Mouse (Mus musculus) neural tube, embryonic 15.5 days (tissue): Measurements from ENCODE around the gene Ccdc9b. TPM values are rescaled to one million over a fixed set of nuclear protein-coding genes. Genes with fewer than 3 reads are reported as not detected.
A peak's percentile ranks its signal among the peaks of the same experiment; 100 is the strongest.

Source experiments
- ATAC-seq: fragments of 200-750 bp; cut with Nextera tagmentation; 2 replicates; pipeline ENCODE4 v1.8.0; 2017; ENCODE audit warnings: mild to moderate bottlenecking, moderate TSS enrichment, moderate library complexity; ENCODE audit not compliant: low FRiP score
- H3K27ac ChIP-seq: fragments of 300-500 bp; sonication (generic); replicated peaks from 2 replicates; pipeline ENCODE4 v1.5.1; 2015; ENCODE audit warnings: mild to moderate bottlenecking, inconsistent platforms
- H3K27me3 ChIP-seq: fragments of 300-500 bp; sonication (generic); replicated peaks from 2 replicates; pipeline ENCODE4 v1.6.1; 2015; ENCODE audit warnings: inconsistent platforms
- H3K36me3 ChIP-seq: fragments of 300-500 bp; sonication (generic); 2 replicates; pipeline ENCODE4 v1.6.1; 2015; ENCODE audit warnings: inconsistent platforms
- H3K4me1 ChIP-seq: fragments of 300-500 bp; sonication (generic); 2 replicates; pipeline ENCODE4 v1.6.1; 2015; ENCODE audit warnings: inconsistent platforms
- H3K4me2 ChIP-seq: fragments of 300-500 bp; sonication (generic); 2 replicates; pipeline ENCODE4 v1.6.1; 2015; ENCODE audit warnings: inconsistent platforms, mild to moderate bottlenecking, moderate library complexity
- H3K4me3 ChIP-seq: fragments of 300-500 bp; sonication (generic); replicated peaks from 2 replicates; pipeline ENCODE4 v1.5.1; 2015; ENCODE audit warnings: mild to moderate bottlenecking, inconsistent platforms
- H3K9ac ChIP-seq: fragments of 300-500 bp; sonication (generic); replicated peaks from 2 replicates; pipeline ENCODE4 v1.6.1; 2015; ENCODE audit warnings: mild to moderate bottlenecking, inconsistent platforms
- H3K9me3 ChIP-seq: fragments of 300-500 bp; sonication (generic); replicated peaks from 2 replicates; pipeline ENCODE4 v1.6.1; 2016; ENCODE audit warnings: inconsistent platforms
- WGBS: fragments of 180-500 bp; shearing (Covaris S2); methylation state at CpG from one replicate; pipeline ENCODE4 v1.1.7; 2015; ENCODE audit warnings: mixed read lengths; 5-methylcytosine and 5-hydroxymethylcytosine counted together
- polyA plus RNA-seq: library from polyadenylated mRNA; unstranded; fragments of >200 nt; fragmentation: Nextera tagmentation; extraction: Ambion mirVana; gene quantifications from 2 replicates; pipeline ENCODE4 v1.2.1, GENCODE M21; 2015

The Ccdc9b gene
- polyA plus RNA-seq, 1 experiment from 2014 or later: 1.2 TPM

DNA sequence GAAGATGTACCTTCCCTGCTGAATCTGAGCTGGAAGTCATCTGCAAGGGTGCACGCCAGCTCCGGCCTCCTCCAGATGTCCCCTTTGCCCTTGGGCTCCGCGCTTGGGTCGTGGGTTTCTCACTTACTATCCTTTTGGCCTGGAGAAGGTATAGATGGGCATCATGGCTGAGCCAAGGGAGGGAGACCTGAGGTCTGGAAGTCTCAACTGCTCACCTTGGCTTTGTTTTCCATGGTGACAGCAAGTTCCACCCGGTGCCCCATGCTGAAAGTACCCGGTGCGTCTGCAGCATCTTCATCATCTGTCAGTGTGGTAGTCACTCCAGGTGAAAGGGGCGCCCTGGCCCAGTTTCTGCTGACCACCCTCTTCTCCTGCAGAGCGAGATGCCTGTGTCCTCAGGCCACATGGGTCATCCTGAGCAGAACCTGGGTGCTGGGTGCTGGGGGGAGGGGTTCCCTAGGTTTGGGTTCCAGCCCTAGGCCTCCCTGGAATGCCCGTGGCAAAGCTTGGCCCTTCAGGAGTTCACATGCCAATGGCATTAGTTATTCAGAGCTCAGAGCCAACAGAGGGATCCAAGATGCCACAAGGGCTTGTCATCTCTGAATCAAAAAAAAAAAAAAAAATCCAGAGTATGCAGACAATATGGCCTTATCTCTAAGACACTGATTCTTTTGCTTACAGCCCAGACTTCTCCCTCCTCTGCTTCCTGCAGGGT lies 2.0 kb downstream of the Ccdc9b start:
- 86% methylated on average over 11 of the region's 11 CpGs for WGBS
- no peak overlapping the region for H3K27ac ChIP-seq
- no peak overlapping the region for H3K4me2 ChIP-seq
- no peaks in the 10 kb centered on the region for H3K9me3 ChIP-seq
- H3K4me3 ChIP-seq: no peak overlapping the region
- no peaks in the 10 kb centered on the region for H3K36me3 ChIP-seq
- no peak overlapping the region for H3K9ac ChIP-seq
- no peak for ATAC-seq
- H3K27me3 ChIP-seq: no peaks in the 10 kb centered on the region; the same call in 1 of the 2 replicates
- peaks cover 41% of the 10 kb centered on the region for H3K4me1 ChIP-seq

DNA sequence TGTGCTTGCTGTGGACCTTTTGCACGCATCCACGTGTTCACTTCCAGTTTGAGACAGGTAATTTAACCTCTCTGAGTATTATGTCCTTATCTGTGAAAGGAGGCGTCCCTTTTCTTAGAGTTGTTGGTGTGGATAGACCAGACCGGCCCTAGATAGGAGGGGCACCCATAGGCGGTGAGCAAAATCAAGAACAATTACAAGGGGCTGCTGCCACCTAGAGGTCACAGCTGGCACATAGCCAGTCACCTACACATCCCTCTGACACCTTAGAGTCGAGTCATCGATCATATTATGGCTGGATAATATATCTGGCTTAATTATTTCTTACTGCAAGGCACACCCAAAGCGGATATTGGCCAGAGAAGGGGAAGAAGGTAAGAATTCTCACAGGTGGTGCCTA lies 2.6 kb downstream of the Ccdc9b start:
- H3K27ac ChIP-seq: no peak overlapping the region
- peak overlapping the region; percentile 19; the same call in 1 of the 2 replicates for H3K4me2 ChIP-seq
- no peaks in the 10 kb centered on the region for H3K36me3 ChIP-seq
- no peaks in the 10 kb centered on the region; the same call in 1 of the 2 replicates for H3K27me3 ChIP-seq
- H3K4me3 ChIP-seq: no peak overlapping the region
- whole genome bisulfite sequencing: 7% methylated on average over 8 of the region's 8 CpGs
- no peaks in the 10 kb centered on the region for H3K9me3 ChIP-seq
- peak; percentile 59; the same call in 1 of the 2 replicates for ATAC-seq
- H3K9ac ChIP-seq: no peak overlapping the region
- H3K4me1 ChIP-seq: peaks cover 41% of the 10 kb centered on the region

DNA sequence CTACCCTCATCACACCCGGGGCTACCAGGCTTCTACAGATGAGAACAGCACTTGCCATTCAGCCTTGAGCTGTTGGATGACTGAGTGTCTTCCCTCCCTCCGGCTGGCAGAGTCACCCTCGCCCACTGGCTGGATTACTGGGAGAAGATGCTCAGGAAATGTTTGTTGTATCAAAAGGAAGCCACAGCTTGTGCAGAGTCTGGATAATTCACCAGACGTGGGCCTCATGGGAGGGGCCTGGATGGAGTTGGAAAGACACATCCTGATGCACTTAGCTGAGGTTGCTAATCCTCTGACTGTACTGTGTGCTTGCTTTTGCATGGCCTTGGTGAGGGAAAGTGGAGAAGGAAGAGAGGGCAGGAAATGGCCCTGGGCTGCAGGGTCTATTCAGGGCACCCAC lies 6.4 kb downstream of the Ccdc9b start:
- Histone ChIP-seq H3K27ac (no peak overlapping the region), H3K9ac (no peak overlapping the region), H3K27me3 (no peaks in the 10 kb centered on the region; the same call in 1 of the 2 replicates), H3K36me3 (no peaks in the 10 kb centered on the region), H3K4me1 (peaks cover 16% of the 10 kb centered on the region), H3K9me3 (no peaks in the 10 kb centered on the region), H3K4me3 (no peak overlapping the region), H3K4me2 (no peak overlapping the region)
- no peak for ATAC-seq
- WGBS: 87% methylated on average over 4 of the region's 4 CpGs

DNA sequence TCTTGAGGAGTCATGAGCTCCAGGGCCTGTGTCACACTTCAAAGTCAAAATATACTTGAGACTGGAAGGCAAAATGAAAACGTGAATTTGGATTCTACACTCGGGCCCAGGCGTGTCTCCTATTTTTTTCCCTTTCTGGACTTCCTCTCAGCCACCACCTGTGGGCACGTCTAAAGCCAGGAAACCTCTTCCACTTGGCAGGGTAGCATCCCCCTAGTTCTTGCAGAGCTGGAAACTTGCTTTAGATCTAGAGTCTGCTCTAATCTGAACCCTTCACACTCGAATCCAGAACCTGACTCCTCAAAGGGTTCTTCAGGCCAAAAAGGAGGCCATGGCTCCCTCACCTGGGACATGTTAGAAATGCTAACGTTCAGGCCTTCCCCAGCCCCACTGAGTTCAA lies 7.1 kb downstream of the Ccdc9b start:
- Histone ChIP-seq H3K27ac (no peak overlapping the region), H3K4me2 (no peak overlapping the region), H3K9ac (no peak overlapping the region), H3K4me3 (no peak overlapping the region), H3K27me3 (no peaks in the 10 kb centered on the region; the same call in 1 of the 2 replicates), H3K9me3 (no peaks in the 10 kb centered on the region), H3K36me3 (no peaks in the 10 kb centered on the region; the same call in 1 of the 2 replicates), H3K4me1 (peaks cover 12% of the 10 kb centered on the region)
- ATAC-seq: no peak
- 85% methylated on average over 6 of the region's 6 CpGs for WGBS

DNA sequence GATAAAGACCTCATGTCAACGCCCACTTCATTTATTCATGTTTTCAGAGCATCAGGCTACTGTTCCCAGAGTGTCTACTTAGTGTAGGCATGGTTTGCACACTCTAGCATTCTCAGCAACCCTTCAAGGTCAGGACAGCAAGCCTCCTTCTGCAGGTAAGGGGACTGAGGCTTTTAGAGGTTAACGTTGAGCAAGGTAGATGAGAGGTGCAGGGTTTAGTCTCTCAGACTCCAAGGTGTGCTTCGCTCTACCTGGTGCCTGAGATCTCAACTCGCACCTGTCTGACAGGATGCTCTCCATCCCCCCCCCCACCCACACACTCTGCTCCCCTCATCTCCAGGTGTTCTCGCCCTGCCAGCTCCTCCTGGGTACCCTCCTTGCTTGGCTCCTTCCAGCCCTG lies 8.3 kb downstream of the Ccdc9b start:
- Histone ChIP-seq H3K9ac (no peak overlapping the region), H3K27ac (no peak overlapping the region), H3K4me1 (peaks cover 20% of the 10 kb centered on the region), H3K4me3 (no peak overlapping the region), H3K36me3 (no peaks in the 10 kb centered on the region; the same call in 1 of the 2 replicates), H3K9me3 (no peaks in the 10 kb centered on the region), H3K4me2 (no peak overlapping the region), H3K27me3 (no peaks in the 10 kb centered on the region)
- WGBS: 86% methylated on average over 5 of the region's 5 CpGs
- ATAC-seq: no peak

DNA sequence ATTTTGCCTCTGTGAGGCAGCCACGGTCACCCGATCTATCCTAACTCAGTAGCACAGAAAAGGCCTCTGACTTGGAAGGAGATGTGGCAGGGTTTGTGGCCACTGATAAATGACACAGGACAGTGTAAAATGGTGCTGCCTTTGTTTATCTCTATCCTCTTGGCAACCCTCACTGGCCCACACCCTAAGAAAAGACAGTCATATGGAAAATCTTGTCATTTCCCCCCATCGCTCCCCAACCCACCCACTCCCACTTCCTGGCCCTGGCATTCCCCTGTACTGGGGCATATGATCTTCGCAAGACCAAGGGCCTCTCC lies 9.7 kb downstream of the Ccdc9b start:
- WGBS: 71% methylated on average over 4 of the region's 4 CpGs
- ATAC-seq: no peak

DNA sequence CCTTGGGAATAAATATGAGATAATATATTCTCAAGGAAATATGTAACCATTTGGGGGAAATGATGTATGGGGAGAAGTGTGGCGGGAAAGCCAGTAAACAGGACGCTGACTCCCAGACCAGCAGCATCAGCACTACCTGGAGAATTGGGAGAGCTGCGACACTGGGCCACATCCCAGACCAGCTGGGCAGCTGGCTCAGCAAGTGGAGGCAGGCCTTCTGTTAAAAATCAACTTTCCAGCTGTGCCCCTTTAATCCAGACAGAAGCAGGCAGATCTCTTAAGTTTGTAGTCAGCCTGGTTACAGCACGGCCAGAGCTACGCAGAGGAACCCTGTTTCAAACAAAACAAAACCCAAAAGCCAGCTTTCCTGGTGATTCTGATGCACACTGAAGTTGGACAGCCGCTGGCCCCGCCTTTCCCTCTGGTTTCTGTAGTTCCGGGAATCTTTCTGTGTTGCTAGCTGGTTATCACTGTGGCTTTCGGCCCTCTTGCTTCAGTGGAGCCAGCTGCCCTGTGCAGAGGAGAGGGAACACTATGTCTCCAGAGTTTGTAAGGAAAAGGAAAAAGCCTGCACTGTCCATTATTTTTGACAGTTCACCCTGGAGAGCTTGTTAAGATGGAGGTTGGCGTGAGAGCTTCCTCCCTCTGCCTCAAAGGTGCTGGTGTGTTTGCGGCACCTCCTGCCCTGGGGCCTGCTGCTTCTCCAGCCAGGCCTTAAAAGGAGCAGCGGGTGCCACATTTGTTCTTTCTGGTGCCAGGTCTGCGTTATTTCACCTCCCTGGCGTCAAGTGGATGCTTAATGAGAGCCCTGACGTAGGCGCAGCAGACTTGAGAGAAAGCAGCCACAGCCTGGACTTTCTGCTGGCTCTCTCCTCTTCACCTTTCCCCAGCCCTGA lies 10.3 kb downstream of the Ccdc9b start:
- Histone ChIP-seq H3K4me1 (peaks cover 39% of the 10 kb centered on the region), H3K4me3 (no peak overlapping the region), H3K9ac (no peak overlapping the region), H3K36me3 (no peaks in the 10 kb centered on the region; the same call in 1 of the 2 replicates), H3K27ac (no peak overlapping the region), H3K27me3 (no peaks in the 10 kb centered on the region), H3K9me3 (no peaks in the 10 kb centered on the region), H3K4me2 (no peak overlapping the region)
- ATAC-seq: no peak
- WGBS: 66% methylated on average over 16 of the region's 16 CpGs

More for the DNA sequence above, 9.7 kb downstream of the Ccdc9b start:
- H3K27ac ChIP-seq: no peak overlapping the region
- peaks cover 33% of the 10 kb centered on the region for H3K4me1 ChIP-seq
- H3K36me3 ChIP-seq: no peaks in the 10 kb centered on the region; the same call in 1 of the 2 replicates
- no peak overlapping the region for H3K9ac ChIP-seq
- no peak overlapping the region for H3K4me3 ChIP-seq
- H3K4me2 ChIP-seq: no peak overlapping the region
- no peaks in the 10 kb centered on the region for H3K27me3 ChIP-seq
- H3K9me3 ChIP-seq: no peaks in the 10 kb centered on the region

DNA sequence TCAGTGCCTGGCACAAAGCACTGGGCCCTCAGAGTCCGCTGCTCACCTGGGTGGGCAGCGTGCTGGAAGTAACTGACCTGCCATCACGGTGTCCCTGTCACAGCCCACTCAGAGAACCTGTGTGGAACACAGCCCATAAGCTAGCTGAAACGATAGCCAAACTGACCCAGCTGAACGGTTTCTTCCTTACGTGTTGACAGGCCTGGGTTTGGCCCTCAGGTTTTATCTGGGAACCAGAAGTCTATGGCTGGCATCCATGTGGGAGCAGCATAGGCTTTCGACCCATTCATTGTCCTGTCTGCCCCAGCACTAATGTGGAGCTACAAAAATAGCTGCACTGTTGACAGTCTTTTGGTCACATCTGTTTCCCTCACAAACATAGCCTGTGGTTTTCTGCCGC lies 12.0 kb downstream of the Ccdc9b start:
- ATAC-seq: no peak
- Histone ChIP-seq H3K9me3 (no peaks in the 10 kb centered on the region), H3K4me3 (no peak overlapping the region), H3K36me3 (no peaks in the 10 kb centered on the region; the same call in 1 of the 2 replicates), H3K4me1 (peaks cover 46% of the 10 kb centered on the region), H3K4me2 (peak overlapping the region; percentile 26; the same call in 1 of the 2 replicates), H3K27me3 (no peaks in the 10 kb centered on the region), H3K9ac (no peak overlapping the region), H3K27ac (0 out of 2 replicates have a peak overlapping the region, but pooled peaks have one; percentile 23)
- WGBS: 66% methylated on average over 8 of the region's 8 CpGs

DNA sequence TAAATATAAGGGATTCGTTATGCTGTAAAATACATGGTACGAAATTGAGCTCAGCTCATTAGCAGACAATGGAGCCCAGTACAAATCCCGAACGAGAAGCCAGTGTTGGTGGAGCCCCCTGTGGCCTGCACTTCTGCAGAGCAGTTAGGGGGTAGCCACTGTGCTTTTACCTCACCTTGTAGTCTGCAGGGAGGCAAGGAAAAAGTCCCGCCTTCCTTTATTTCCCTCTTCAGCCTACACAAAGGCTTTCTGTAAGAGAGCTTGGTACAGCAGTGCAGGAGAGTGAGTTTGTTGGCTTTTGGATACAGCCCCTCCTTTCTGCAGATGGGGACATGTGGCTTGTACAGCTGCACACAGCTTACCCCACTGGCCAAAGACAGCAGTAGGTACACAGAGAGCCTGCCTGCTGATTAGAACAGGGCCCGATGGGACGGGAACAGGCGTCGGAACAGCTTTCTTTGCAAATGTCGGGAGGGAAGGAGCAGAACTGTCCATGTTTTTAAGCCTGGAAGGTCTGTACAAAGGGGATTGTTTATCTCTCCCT lies 13.0 kb downstream of the Ccdc9b start:
- no peak for ATAC-seq
- H3K4me1 ChIP-seq: peaks cover 56% of the 10 kb centered on the region

DNA sequence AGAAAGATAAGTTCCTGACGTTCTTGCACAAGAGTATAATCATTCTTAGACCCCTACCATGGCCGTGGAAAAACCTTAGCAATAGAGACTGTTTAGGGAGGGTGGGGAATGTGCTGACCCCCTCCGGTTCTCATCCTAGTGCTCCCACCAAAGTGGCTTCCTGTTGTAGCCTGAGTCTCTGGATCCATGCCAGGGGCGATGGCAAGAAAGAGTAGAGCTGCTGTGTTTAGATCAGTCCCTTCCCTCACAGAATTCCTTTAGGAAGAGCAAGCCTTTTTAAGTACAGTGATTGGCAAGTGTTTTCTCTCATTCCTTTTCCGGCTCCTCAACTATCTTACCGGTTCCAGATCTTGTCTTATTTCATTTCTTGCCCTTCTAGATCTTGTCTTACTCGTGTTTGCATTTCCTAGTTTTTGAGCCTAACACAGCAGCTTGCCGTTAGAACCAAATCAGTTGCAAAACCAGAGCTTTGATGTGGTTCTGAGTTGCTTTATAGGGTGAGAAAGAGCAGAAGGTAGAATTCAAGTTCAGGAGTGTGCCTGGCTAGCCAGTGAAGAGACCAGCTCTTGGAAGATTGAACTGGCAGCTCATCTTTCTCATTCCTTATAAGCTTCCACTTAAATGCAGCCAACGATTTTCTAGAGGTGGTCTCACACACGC lies 15.0 kb downstream of the Ccdc9b start:
- Histone ChIP-seq H3K4me3 (peak overlapping the region; percentile 62), H3K27me3 (peaks cover 12% of the 10 kb centered on the region; the same call in 1 of the 2 replicates), H3K9me3 (no peaks in the 10 kb centered on the region), H3K9ac (peak overlapping the region; percentile 71), H3K36me3 (no peaks in the 10 kb centered on the region; the same call in 1 of the 2 replicates), H3K4me1 (peaks cover 65% of the 10 kb centered on the region), H3K27ac (no peak overlapping the region; the same call in 1 of the 2 replicates), H3K4me2 (peak overlapping the region; percentile 89)
- no peak for ATAC-seq
- 34% methylated on average over 10 of the region's 10 CpGs for WGBS

More for the DNA sequence above, 13.0 kb downstream of the Ccdc9b start:
- no peaks in the 10 kb centered on the region for H3K9me3 ChIP-seq
- peak overlapping the region; percentile 15; the same call in 1 of the 2 replicates for H3K9ac ChIP-seq
- 21% methylated on average over 10 of the region's 10 CpGs for WGBS
- H3K36me3 ChIP-seq: no peaks in the 10 kb centered on the region; the same call in 1 of the 2 replicates
- H3K27me3 ChIP-seq: 0 out of 2 replicates have a peak, but pooled peaks cover 5% of the 10 kb centered on the region
- peak overlapping the region; percentile 26 for H3K4me2 ChIP-seq
- H3K27ac ChIP-seq: peak overlapping the region; percentile 30; the same call in 1 of the 2 replicates
- no peak overlapping the region for H3K4me3 ChIP-seq
